Mouse (Mus musculus): Measurements from ENCODE around the gene Efna4.

The Efna4 gene

GRCm38 (mm10) chr3:89364631-89365030 is 26.8 kb upstream of the Efna4 start:
- 57% methylated on average over 8 of the region's 8 CpGs for WGBS

GRCm38 (mm10) chr3:89361675-89362074 is 23.8 kb upstream of the Efna4 start, which contains the start of gene Dcst2:
Gene Dcst2, plus strand, starts transcription at chr3:89361975.
- WGBS: 94% methylated on average over 7 of the region's 7 CpGs

DNA sequence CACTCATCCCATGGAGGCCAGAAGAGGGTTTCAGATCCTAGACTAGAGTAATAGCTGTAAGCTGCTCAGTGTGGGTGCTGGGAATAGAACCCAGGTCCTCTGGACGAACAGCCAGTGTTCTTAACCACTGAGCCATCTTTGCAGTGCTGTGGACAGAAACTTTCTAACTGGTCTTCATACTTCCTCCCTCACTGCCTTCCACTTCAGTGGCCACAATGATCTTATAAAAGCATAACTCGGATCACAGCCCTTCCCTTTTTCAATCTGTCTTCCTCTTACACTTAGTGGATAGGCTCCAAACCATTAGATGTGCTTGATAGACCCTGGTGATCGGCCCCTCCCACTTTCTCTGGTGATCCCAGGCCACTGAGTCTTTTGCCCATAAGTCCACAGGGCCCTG is 22.4 kb upstream of the Efna4 start:
- 76% methylated on average over 3 of the region's 3 CpGs for WGBS

DNA sequence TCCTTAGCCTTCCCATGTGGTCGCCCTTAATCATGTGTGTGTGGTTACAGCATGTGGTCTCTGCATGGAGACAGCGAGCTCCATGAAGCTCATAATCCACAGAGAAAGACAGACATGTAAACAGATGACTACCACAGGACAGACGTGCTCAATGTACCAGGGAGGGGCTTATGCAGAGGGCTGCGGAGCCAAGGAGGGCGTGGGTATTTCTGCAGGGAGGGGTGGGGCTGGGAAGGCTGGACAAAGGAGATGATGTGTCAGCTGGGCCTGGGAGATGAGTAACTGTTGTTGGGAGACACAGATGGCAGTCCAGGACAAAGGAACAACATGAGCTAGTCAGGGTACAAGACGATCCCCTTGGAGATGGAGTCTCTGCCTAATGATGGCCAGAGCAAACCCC is 21.8 kb upstream of the Efna4 start:
- 61% methylated on average over 6 of the region's 6 CpGs for WGBS

GRCm38 (mm10) chr3:89356029-89356428 is 18.2 kb upstream of the Efna4 start:
- 70% methylated on average over 9 of the region's 9 CpGs for WGBS

- WGBS: 79% methylated on average over 6 of the region's 6 CpGs
Measured at GRCm38 (mm10) chr3:89355512-89355902, 17.7 kb upstream of the Efna4 start.

DNA sequence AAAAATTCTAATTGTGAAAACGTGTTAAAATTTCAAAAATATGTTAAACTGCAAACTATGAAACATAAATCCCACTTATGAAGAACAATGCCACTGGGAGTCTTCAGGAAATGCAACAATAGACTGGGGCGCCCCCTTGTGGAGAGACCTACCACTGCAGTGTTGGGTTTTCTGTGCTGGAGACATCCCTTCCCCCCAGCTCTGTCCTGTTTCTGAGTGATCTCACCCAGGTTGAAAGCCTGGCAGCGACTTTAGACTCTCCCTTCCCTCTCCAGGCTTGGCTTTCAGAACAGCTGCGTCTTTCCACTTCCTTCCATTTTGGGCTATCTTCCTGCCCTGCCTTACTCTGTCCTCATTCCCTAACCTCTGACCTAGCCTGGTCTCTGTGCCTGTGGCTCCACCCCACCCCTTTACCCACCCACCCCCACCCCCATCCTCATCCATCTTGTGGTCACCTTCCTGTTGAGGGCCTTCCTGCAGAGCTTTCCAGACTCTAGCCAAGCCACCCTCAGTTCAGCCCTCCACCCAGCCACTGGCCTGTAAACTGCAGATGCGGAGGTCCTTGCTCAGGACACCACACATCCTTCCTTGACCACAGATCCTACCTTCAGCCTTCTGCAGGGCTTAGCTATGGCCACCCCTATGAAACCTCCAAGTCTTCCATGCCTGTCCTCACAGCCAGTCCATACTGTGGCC is 17.1 kb upstream of the Efna4 start:
- 17% methylated on average over 5 of the region's 5 CpGs for WGBS

DNA sequence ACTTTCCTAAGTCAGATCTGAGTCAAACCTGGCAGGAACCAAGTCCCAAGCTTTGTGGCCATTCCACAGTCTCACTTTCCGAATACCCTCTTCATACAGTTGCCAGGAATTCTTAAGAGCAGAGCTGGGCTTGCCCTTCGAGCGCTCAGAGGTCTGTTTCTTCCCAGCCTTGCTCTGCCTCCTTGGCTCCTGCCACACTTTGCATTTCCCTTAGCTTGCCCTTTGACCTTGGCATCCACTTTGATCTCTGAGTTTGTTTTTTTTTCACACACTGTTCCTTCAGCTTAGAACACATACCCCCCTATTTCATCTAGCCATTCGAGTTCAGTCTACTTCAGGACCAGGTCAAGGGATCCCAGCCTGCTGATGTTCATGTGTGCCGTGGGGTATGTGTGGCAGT is 13.4 kb upstream of the Efna4 start:
- WGBS: 80% methylated on average over 5 of the region's 5 CpGs

- WGBS: 1% methylated on average over 59 of the region's 59 CpGs
Measured at GRCm38 (mm10) chr3:89349869-89350501, 12.2 kb upstream of the Efna4 start, which contains the start of gene Adam15. Gene Adam15, minus strand, starts transcription at chr3:89349996.

DNA sequence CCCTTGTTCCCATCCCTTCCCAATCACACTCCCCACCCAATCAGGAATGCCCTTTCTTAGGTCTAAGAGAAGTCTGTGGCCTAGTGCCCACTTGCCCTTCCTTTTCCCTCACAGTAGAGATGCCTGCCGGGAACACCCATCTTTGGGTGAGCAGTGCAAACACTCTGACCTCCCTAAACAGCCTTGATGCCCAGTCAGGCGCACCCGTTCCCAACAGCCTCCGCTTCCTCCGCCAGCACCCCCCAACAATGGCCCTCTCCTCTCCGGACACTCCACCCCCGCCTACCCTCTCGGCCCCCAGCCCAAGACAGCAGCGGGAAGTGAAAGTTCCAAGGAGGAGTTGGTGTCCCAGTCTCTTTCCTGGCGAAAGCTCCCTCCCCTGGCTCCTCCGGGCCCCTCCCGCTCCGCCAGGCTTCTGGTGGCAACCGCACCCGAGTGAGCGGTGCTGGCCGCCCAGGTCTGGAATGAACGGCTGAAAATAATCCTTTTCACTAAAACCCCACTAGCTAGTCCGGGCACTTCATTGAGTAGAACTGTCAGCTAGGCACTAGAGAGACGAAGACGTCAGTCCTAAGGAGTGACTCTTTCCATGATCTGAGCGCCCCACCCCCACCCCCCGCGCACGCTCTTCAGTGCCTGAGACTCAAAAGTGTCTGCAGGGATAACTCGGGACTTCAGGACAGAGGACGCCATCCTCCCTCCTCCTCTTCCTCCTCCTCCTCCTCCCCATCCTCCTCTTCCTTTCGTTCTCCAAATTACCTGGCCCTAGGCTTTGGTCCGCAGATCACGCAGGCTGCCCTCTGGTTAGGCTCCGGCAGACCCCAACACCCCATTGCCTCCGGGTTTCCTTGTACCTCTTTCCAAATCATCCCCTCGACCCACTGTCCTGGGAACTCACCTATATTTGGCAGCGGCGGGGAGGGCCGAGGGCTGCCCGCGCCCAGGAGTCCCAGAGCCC is 11.4 kb upstream of the Efna4 start:
- 2% methylated on average over 38 of the region's 38 CpGs for WGBS

GRCm38 (mm10) chr3:89347916-89348315 is 10.1 kb upstream of the Efna4 start:
- 73% methylated on average over 1 of the region's 1 CpGs for WGBS

- 88% methylated on average over 10 of the region's 10 CpGs for WGBS
Measured at GRCm38 (mm10) chr3:89346815-89347540, 9.2 kb upstream of the Efna4 start.

DNA sequence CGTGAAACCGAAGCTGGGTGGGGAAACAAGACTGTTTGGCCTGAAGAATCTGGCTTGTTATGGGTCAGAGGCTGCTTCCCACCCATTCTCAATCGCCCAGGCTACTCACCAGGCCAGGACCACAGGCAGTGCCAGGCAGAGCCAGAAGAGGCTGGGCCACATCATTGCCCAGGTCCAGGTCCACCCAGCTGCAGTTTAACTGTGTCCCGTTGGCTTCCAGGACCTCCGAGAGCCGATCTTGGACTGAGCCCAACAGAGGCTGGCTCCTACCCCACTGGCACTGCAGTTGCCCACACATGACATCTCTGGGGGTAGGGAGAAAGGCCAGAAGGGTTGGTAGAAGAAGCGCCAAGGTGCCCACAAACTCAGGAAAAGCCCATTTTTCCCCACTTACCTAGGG is 5.5 kb upstream of the Efna4 start:
- WGBS: 67% methylated on average over 7 of the region's 7 CpGs

- WGBS: 27% methylated on average over 4 of the region's 4 CpGs
Measured at GRCm38 (mm10) chr3:89341794-89342193, 4.0 kb upstream of the Efna4 start.

DNA sequence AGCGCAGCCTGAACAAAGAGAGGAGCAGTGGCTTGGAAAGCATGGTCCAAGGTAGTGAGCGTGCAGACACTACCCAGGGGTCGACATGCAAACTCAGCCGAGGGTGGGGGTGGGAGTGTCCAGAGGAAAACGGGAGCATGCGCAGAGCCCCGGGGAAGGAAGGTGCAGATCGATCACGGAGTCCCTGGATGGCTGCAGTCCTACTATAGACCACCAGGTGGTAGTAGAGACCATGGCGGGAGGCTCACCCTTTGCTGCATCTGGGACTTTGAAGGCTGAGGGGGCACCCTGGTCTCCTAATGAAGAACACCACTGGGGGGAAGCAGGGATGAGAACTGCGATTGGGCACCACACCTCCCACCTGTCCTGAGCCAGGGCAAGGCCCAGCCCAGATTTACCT is 2.6 kb upstream of the Efna4 start:
- 13% methylated on average over 11 of the region's 11 CpGs for WGBS

DNA sequence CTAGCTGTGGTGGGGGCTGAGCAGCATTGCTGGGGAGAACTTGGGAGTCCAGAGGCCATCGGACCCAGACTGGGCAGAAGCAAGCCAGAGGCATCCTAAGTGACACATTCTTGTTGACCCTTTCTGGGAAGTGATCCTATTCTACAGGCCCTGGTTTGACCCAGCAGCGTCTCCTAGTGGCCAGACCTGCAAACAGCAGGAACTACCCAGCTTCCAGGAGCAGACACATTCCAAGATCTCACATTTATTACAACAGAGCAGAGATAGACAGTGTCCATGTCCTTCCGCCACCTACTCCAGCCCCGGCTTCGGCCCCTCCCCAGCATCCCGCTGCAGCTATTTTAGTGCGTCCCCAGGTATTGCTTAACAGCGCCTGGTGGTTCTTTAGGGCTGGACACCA is 1.6 kb upstream of the Efna4 start:
- 45% methylated on average over 8 of the region's 8 CpGs for WGBS

- 5% methylated on average over 21 of the region's 21 CpGs for WGBS
Measured at GRCm38 (mm10) chr3:89337062-89337720, 637 bp downstream of the Efna4 start.

- WGBS: 55% methylated on average over 6 of the region's 6 CpGs
Measured at GRCm38 (mm10) chr3:89336529-89336928, 1.3 kb downstream of the Efna4 start.

GRCm38 (mm10) chr3:89333053-89333452 is 4.8 kb downstream of the Efna4 start:
- WGBS: 55% methylated on average over 11 of the region's 11 CpGs

DNA sequence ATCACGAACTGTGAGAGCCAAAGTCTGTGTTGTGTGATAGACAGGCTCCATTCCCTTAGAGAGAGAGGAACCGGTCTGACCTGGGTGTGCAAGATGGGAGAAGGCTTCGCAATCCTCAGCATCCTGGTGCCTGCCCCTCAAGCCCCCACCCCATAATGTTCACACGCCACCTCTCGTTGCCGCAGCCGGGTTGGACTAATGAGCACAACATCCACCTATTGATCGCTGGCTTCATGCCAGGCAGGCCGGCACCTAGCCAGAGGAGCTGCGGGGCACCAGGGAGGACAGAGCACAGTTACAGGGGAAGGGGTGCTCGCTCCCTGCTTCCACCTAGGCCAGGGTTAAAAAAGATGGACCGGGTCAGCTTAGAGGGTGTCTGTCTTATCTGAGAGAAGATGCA is 5.4 kb downstream of the Efna4 start:
- 39% methylated on average over 12 of the region's 12 CpGs for WGBS

GRCm38 (mm10) chr3:89332013-89332412 is 5.8 kb downstream of the Efna4 start:
- WGBS: 56% methylated on average over 10 of the region's 10 CpGs
